Mouse (Mus musculus): ENCODE measurements around the gene Apoa2. TPM values are rescaled to one million over a fixed set of nuclear protein-coding genes. Genes with fewer than 3 reads are reported as not detected.

Gene Apoa2
- polyA plus RNA-seq, 1 experiment from 2014 or later, result 4.2 TPM

Other genes starting within 250 kb of the Apoa2 start
- gene Fcgr2b, start 248.5 kb upstream of the Apoa2 start, polyA plus RNA-seq (2016; fragmentation: Nextera tagmentation; extraction: Ambion mirVana), result 0.09 TPM in 1 of 2 replicates, not detected in the other
- 0.11 TPM in 1 of 2 replicates, not detected in the other for gene Fcgr4, start 206.1 kb upstream of the Apoa2 start, polyA plus RNA-seq (2016; fragmentation: Nextera tagmentation; extraction: Ambion mirVana)
- gene Fcgr3, start 160.1 kb upstream of the Apoa2 start, polyA plus RNA-seq (2016; fragmentation: Nextera tagmentation; extraction: Ambion mirVana), result 3.2 and 4.5 TPM in 2 replicates
- gene Cfap126, start 111.1 kb upstream of the Apoa2 start, polyA plus RNA-seq (2016; fragmentation: Nextera tagmentation; extraction: Ambion mirVana), result 2.2 and 2.8 TPM in 2 replicates
- 266 and 273 TPM in 2 replicates for gene Sdhc, start 74.5 kb upstream of the Apoa2 start, polyA plus RNA-seq (2016; fragmentation: Nextera tagmentation; extraction: Ambion mirVana)
- gene Mpz, start 74.3 kb upstream of the Apoa2 start, polyA plus RNA-seq (2016; fragmentation: Nextera tagmentation; extraction: Ambion mirVana), result 0.16 and 0.22 TPM in 2 replicates
- gene Pcp4l1, start 28.8 kb upstream of the Apoa2 start, polyA plus RNA-seq (2016; fragmentation: Nextera tagmentation; extraction: Ambion mirVana), result 5.4 and 7.3 TPM in 2 replicates
- 0.12 and 0.24 TPM in 2 replicates for gene Nr1i3, start 11.1 kb upstream of the Apoa2 start, polyA plus RNA-seq (2016; fragmentation: Nextera tagmentation; extraction: Ambion mirVana)
- gene Tomm40l, start 2.5 kb upstream of the Apoa2 start, polyA plus RNA-seq (2016; fragmentation: Nextera tagmentation; extraction: Ambion mirVana), result 31.0 and 37.2 TPM in 2 replicates
- 12.0 and 12.1 TPM in 2 replicates for gene Fcer1g, start 9.3 kb downstream of the Apoa2 start, polyA plus RNA-seq (2016; fragmentation: Nextera tagmentation; extraction: Ambion mirVana)
- 9.3 and 10.8 TPM in 2 replicates for gene Adamts4, start 25.4 kb downstream of the Apoa2 start, polyA plus RNA-seq (2016; fragmentation: Nextera tagmentation; extraction: Ambion mirVana)
- gene Ndufs2, start 26.3 kb downstream of the Apoa2 start, polyA plus RNA-seq (2016; fragmentation: Nextera tagmentation; extraction: Ambion mirVana), result 270 and 274 TPM in 2 replicates
- 60.5 and 65.2 TPM in 2 replicates for gene B4galt3, start 45.3 kb downstream of the Apoa2 start, polyA plus RNA-seq (2016; fragmentation: Nextera tagmentation; extraction: Ambion mirVana)
- gene Ppox, start 56.1 kb downstream of the Apoa2 start, polyA plus RNA-seq (2016; fragmentation: Nextera tagmentation; extraction: Ambion mirVana), result 51.5 and 58.0 TPM in 2 replicates
- 94.1 and 95.9 TPM in 2 replicates for gene Usp21, start 62.9 kb downstream of the Apoa2 start, polyA plus RNA-seq (2016; fragmentation: Nextera tagmentation; extraction: Ambion mirVana)
- gene Ufc1, start 70.0 kb downstream of the Apoa2 start, polyA plus RNA-seq (2016; fragmentation: Nextera tagmentation; extraction: Ambion mirVana), result 94.3 and 98.6 TPM in 2 replicates
- 41.8 and 46.5 TPM in 2 replicates for gene Dedd, start 104.1 kb downstream of the Apoa2 start, polyA plus RNA-seq (2016; fragmentation: Nextera tagmentation; extraction: Ambion mirVana)
- gene Nit1, start 120.6 kb downstream of the Apoa2 start, polyA plus RNA-seq (2016; fragmentation: Nextera tagmentation; extraction: Ambion mirVana), result 37.1 and 38.0 TPM in 2 replicates
- gene Pfdn2, start 120.6 kb downstream of the Apoa2 start, polyA plus RNA-seq (2016; fragmentation: Nextera tagmentation; extraction: Ambion mirVana), result 158 and 159 TPM in 2 replicates
- 2.7 and 2.8 TPM in 2 replicates for gene Klhdc9, start 135.7 kb downstream of the Apoa2 start, polyA plus RNA-seq (2016; fragmentation: Nextera tagmentation; extraction: Ambion mirVana)
- 0.92 and 0.94 TPM in 2 replicates for gene Nectin4, start 145.0 kb downstream of the Apoa2 start, polyA plus RNA-seq (2016; fragmentation: Nextera tagmentation; extraction: Ambion mirVana)
- 0.74 and 0.91 TPM in 2 replicates for gene Arhgap30, start 163.9 kb downstream of the Apoa2 start, polyA plus RNA-seq (2016; fragmentation: Nextera tagmentation; extraction: Ambion mirVana)
- gene Usf1, start 186.3 kb downstream of the Apoa2 start, polyA plus RNA-seq (2016; fragmentation: Nextera tagmentation; extraction: Ambion mirVana), result 128 and 132 TPM in 2 replicates
- 6.1 and 6.5 TPM in 2 replicates for gene Tstd1, start 193.8 kb downstream of the Apoa2 start, polyA plus RNA-seq (2016; fragmentation: Nextera tagmentation; extraction: Ambion mirVana)
- 16.2 and 16.5 TPM in 2 replicates for gene F11r, start 212.5 kb downstream of the Apoa2 start, polyA plus RNA-seq (2016; fragmentation: Nextera tagmentation; extraction: Ambion mirVana)

Measured in forebrain, embryonic 10.5 days (tissue).